ENCODE assay signal across 10 mouse cellular contexts in the genomic region with DNA sequence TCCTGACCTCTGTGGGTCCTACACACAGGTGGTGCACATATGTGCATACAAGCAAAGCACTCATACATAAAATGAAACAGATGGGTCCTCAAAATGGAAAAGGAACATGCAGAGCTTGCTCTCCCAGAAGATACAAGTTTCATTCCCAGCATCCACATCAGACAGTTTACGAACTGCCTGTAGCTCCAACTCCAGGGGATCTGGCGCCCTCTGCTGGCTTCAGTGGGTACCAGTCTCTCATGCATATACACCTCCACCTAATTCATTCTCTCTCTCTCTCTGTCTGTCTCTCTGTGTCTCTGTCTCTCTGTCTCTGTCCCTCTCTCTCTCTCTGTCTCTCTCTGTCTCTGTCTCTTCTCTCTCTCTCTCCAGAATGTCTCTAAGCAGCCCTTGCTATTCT. TPM values are rescaled to one million over a fixed set of nuclear protein-coding genes. Genes with fewer than 3 reads are reported as not detected.
DNase-seq lines count a peak whose midpoint lies in the region; ATAC-seq and TF ChIP-seq lines count a peak whose summit lies in the region.
"Had no signal": no experiment of that assay in that cellular context is flagged by ENCODE, and none has a peak within 500 bp of the region (broad histone marks: within the 10 kb centered on the region; RNA-seq: fewer than 3 reads in every experiment).

No protein-coding gene starts in this region.

- DNase-seq in cerebellum, postnatal 10 days: peak; percentile 83 to 87
- DNase-seq in kidney, adult 9 months: peak; percentile 82
- DNase-seq in ES-E14 (ENCODE audit: low read depth, low spot score): peak; percentile 87
- DNase-seq in embryo, embryonic 10.5 days (ENCODE audit: low spot score): peak; percentile 81
- DNase-seq in liver, postnatal 0 days: peak; percentile 88
- DNase-seq in spleen, postnatal 10 days (ENCODE audit: low spot score in 2 of 2): peak; percentile 66 to 87

- in situ Hi-C loops in ES-E14 (cut with MboI; ENCODE audit: low sequenced_read_pairs in 2 of 2, unreplicated experiment in 2 of 2): no loop called here

- H3K4me2 ChIP-seq in kidney, embryonic 14.5 days (replicated peaks; ENCODE audit: low read depth, low read length): no peak overlapping the region
- H3K4me2 ChIP-seq in liver, postnatal 0 days (ENCODE audit: low read depth, low read length): no peak overlapping the region
- H3K4me2 ChIP-seq: hindbrain, embryonic 15.5 days; neural tube, embryonic 13.5 days had no signal

- no peak for TF ChIP-seq EP300 in liver, postnatal 0 days (IDR thresholded peaks at IDR 0.05; ENCODE audit: low read depth)

- 57% methylated on average over 2 of the region's 2 CpGs for whole genome bisulfite sequencing in kidney, embryonic 14.5 days
- WGBS in liver, postnatal 0 days (ENCODE audit: insufficient replicate concordance): 34% methylated on average over 2 of the region's 2 CpGs

- TF ChIP-seq CTCF in liver, postnatal 0 days (IDR thresholded peaks at IDR 0.05; ENCODE audit: low read depth): peak; percentile 94

- ATAC-seq in cerebellum, adult (ENCODE audit: insufficient number of reproducible peaks, low FRiP score, low TSS enrichment): no peak
- no peak for ATAC-seq in kidney, embryonic 14.5 days (ENCODE audit: low FRiP score, low TSS enrichment)
- no peak for ATAC-seq in liver, postnatal 0 days

- 0 out of 2 replicates have a peak, but pooled peaks cover under 1% of the 10 kb centered on the region for H3K36me3 ChIP-seq in kidney, embryonic 14.5 days (ENCODE audit: control insufficient read depth, insufficient read depth, low read length)
- H3K36me3 ChIP-seq in ES-E14 (ENCODE audit: control insufficient read depth, insufficient read depth, low read length, poor library complexity, severe bottlenecking): 0 out of 2 replicates have a peak, but pooled peaks cover under 1% of the 10 kb centered on the region
- H3K36me3 ChIP-seq in liver, postnatal 0 days (replicated peaks; ENCODE audit: insufficient read depth, low read length): no peaks in the 10 kb centered on the region
- H3K36me3 ChIP-seq: hindbrain, embryonic 15.5 days; neural tube, embryonic 13.5 days had no signal

- H3K9ac ChIP-seq in kidney, embryonic 14.5 days (ENCODE audit: low read depth, low read length): no peak overlapping the region
- H3K9ac ChIP-seq in ES-E14 (ENCODE audit: insufficient read depth, low read depth, low read length, poor library complexity, severe bottlenecking): no peak overlapping the region
- H3K9ac ChIP-seq in liver, postnatal 0 days (replicated peaks): no peak overlapping the region
- H3K9ac ChIP-seq: hindbrain, embryonic 15.5 days; neural tube, embryonic 13.5 days had no signal

- H3K4me3 ChIP-seq in kidney, embryonic 14.5 days (ENCODE audit: low read length): no peak overlapping the region
- no peak overlapping the region for H3K4me3 ChIP-seq in ES-E14 (ENCODE audit: insufficient read depth in 1 of 2, low read depth in 1 of 2, low read length in 2 of 2, poor library complexity in 1 of 2, severe bottlenecking in 1 of 2)
- H3K4me3 ChIP-seq in liver, postnatal 0 days (ENCODE audit: low read depth, low read length): no peak overlapping the region
- H3K4me3 ChIP-seq: hindbrain, embryonic 15.5 days; neural tube, embryonic 13.5 days had no signal

- peaks cover 12% of the 10 kb centered on the region for H3K4me1 ChIP-seq in kidney, embryonic 14.5 days (ENCODE audit: control insufficient read depth, insufficient read depth, low read length)
- peaks cover 0 to 33% of the 10 kb centered on the region in 2 experiments; a peak in 2 of 4 replicates for H3K4me1 ChIP-seq in ES-E14 (ENCODE audit: control insufficient read depth in 2 of 2, insufficient read depth in 2 of 2, low read length in 2 of 2, poor library complexity in 1 of 2)
- peaks cover 14% of the 10 kb centered on the region for H3K4me1 ChIP-seq in liver, postnatal 0 days (ENCODE audit: insufficient read depth)
- H3K4me1 ChIP-seq: hindbrain, embryonic 15.5 days had no signal

- no peak overlapping the region for H3K27ac ChIP-seq in kidney, embryonic 14.5 days (ENCODE audit: low read depth, low read length)
- no peak overlapping the region for H3K27ac ChIP-seq in ES-E14 (ENCODE audit: insufficient read depth, low read depth, low read length, poor library complexity, severe bottlenecking)
- H3K27ac ChIP-seq in liver, postnatal 0 days (ENCODE audit: low read depth): no peak overlapping the region
- H3K27ac ChIP-seq: hindbrain, embryonic 15.5 days; neural tube, embryonic 13.5 days had no signal

- H3K9me3 ChIP-seq in kidney, embryonic 14.5 days (ENCODE audit: control insufficient read depth, low read length): no peaks in the 10 kb centered on the region
- no peaks in the 10 kb centered on the region for H3K9me3 ChIP-seq in ES-E14 (ENCODE audit: control insufficient read depth, insufficient read depth, low read depth, low read length)
- H3K9me3 ChIP-seq in liver, postnatal 0 days (ENCODE audit: low read length): no peaks in the 10 kb centered on the region
- H3K9me3 ChIP-seq: hindbrain, embryonic 15.5 days; neural tube, embryonic 13.5 days had no signal

- no peaks in the 10 kb centered on the region for H3K27me3 ChIP-seq in kidney, embryonic 14.5 days (ENCODE audit: control insufficient read depth, insufficient read depth, low read length)
- H3K27me3 ChIP-seq in liver, postnatal 0 days (ENCODE audit: insufficient read depth, low read length): no peaks in the 10 kb centered on the region
- H3K27me3 ChIP-seq: hindbrain, embryonic 15.5 days; neural tube, embryonic 13.5 days had no signal

TF ChIP-seq in ES-E14, 5 proteins besides CTCF, POLR2A, EP300 and RAD21:
- no peak for TF ChIP-seq ZNF384 (IDR thresholded peaks at IDR 0.05; ENCODE audit: low read depth, low read length)
- peak; percentile 59; the same call in 1 of the 2 replicates for TF ChIP-seq ZC3H11A (IDR thresholded peaks at IDR 0.05; ENCODE audit: borderline replicate concordance, low read depth, low read length)
- no peak for TF ChIP-seq HCFC1 (IDR thresholded peaks at IDR 0.05; ENCODE audit: borderline replicate concordance, insufficient read depth, low read length)

RNA-seq across cellular contexts. Expression of a gene that starts 19.7 kb away (rescaled TPM):
- 24.9 and 28.9 TPM in 2 replicates for polyA plus RNA-seq in kidney, embryonic 14.5 days (2014; fragmentation: Nextera tagmentation; extraction: Ambion mirVana)
- total RNA-seq in ES-E14 (2012; rRNA removed): 40.0 and 58.6 TPM in 2 replicates
- polyA plus RNA-seq in liver, postnatal 0 days (2015; fragmentation: Nextera tagmentation; extraction: Ambion mirVana): 6.5 and 8.1 TPM in 2 replicates

RNA-seq across cellular contexts. Expression of a gene that starts 22.4 kb away (rescaled TPM):
- 257 and 276 TPM in 2 replicates for polyA plus RNA-seq in kidney, embryonic 14.5 days (2014; fragmentation: Nextera tagmentation; extraction: Ambion mirVana)
- 125 and 131 TPM in 2 replicates for total RNA-seq in ES-E14 (2012; rRNA removed)
- 249 and 250 TPM in 2 replicates for polyA plus RNA-seq in liver, postnatal 0 days (2015; fragmentation: Nextera tagmentation; extraction: Ambion mirVana)

RNA-seq across cellular contexts. Expression of a gene that starts 45.2 kb away (rescaled TPM):
- polyA plus RNA-seq in kidney, embryonic 14.5 days (2014; fragmentation: Nextera tagmentation; extraction: Ambion mirVana): 0.39 TPM in 1 of 2 replicates, not detected in the other
- 0.85 TPM in 2 replicates for total RNA-seq in ES-E14 (2012; rRNA removed)
- polyA plus RNA-seq in liver, postnatal 0 days (2015; fragmentation: Nextera tagmentation; extraction: Ambion mirVana): 7.5 and 7.8 TPM in 2 replicates

RNA-seq across cellular contexts. Expression of a gene that starts 46.0 kb away (rescaled TPM):
- polyA plus RNA-seq in kidney, embryonic 14.5 days (2014; fragmentation: Nextera tagmentation; extraction: Ambion mirVana): 1.6 and 2.1 TPM in 2 replicates
- 1.5 and 2.2 TPM in 2 replicates for total RNA-seq in ES-E14 (2012; rRNA removed)
- 1.0 and 1.6 TPM in 2 replicates for polyA plus RNA-seq in liver, postnatal 0 days (2015; fragmentation: Nextera tagmentation; extraction: Ambion mirVana)
